Mouse (Mus musculus) spleen, adult 2 months (tissue): Measurements from ENCODE around the gene Calm1.

Experiments
- CTCF ChIP-seq: fragments of 200-500 bp; IDR thresholded peaks from 2 replicates; pipeline ENCODE4 v1.5.1; 2011; ENCODE audit warnings: mild to moderate bottlenecking, inconsistent platforms; ENCODE audit not compliant: insufficient read depth, insufficient read length, insufficient replicate concordance; ENCODE audit errors: extremely low read depth
- POLR2A ChIP-seq: fragments of 200-500 bp; IDR thresholded peaks from 2 replicates; pipeline ENCODE4 v1.6.1; 2011; ENCODE audit warnings: low read depth, low read length, inconsistent platforms

DNA sequence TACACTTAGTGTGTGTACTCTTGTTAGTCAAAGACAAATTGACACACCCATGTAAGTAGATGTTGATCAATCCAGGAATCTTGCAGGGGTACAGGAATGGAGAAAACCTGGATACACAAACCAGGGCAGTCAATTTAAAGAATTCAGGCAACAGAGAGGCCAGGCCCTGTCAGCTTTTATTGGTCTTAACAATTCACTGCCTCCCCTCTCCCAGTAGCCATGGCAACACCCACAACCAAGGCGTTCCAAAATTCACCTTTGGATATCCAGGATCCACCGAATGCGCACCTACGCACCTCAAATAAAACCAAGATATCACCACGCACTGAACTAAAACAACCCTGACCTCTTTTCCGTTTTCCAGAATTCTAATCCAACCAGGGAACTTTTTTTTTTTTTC is 12.9 kb upstream of the Calm1 start:
- TF ChIP-seq CTCF (no peak), POLR2A (no peak)
